Mouse (Mus musculus) small intestine, adult 2 months (tissue): ENCODE measurements around the gene Oxsm.

ENCODE experiments used
- CTCF ChIP-seq: fragments of 200-500 bp; IDR thresholded peaks from 2 replicates; pipeline ENCODE4 v1.5.1; 2012; ENCODE audit warnings: low read depth, mild to moderate bottlenecking, control low read depth, inconsistent platforms, low read length, moderate library complexity, mixed read lengths; ENCODE audit not compliant: insufficient replicate concordance, insufficient read length; ENCODE audit errors: extremely low read depth
- POLR2A ChIP-seq: fragments of 200-500 bp; IDR thresholded peaks from 2 replicates; pipeline ENCODE4 v1.6.1; 2012; ENCODE audit warnings: low read depth, mild to moderate bottlenecking, control low read depth, inconsistent platforms, low read length, moderate library complexity

DNA sequence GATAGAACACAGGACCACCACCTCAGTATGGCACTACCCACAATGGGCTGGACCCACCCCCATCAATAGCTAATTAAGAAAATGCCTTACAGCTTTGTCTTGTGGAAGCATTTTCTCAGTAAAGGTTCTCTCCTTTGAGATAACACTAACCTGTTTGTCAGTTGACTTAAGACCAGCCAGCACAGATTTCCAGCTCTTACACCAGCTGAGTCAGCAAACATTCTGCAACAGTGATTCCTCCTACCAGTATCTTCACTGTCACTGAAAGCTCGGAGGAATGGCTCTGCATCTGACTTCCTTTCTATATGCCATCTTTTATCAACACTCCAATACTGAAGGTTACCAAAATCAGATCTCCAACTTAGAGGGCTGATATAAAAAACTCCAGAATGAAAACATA is 54.1 kb downstream of the Oxsm start:
- TF ChIP-seq POLR2A (no peak), CTCF (no peak)
